Mouse (Mus musculus) kidney, adult 18-20 months (tissue): Measurements from ENCODE around the gene Tnfrsf13c.

Experiments
- DNase-seq: peaks from one replicate; pipeline ENCODE4 v3.0.0; 2021

Tnfrsf13c gene

DNA sequence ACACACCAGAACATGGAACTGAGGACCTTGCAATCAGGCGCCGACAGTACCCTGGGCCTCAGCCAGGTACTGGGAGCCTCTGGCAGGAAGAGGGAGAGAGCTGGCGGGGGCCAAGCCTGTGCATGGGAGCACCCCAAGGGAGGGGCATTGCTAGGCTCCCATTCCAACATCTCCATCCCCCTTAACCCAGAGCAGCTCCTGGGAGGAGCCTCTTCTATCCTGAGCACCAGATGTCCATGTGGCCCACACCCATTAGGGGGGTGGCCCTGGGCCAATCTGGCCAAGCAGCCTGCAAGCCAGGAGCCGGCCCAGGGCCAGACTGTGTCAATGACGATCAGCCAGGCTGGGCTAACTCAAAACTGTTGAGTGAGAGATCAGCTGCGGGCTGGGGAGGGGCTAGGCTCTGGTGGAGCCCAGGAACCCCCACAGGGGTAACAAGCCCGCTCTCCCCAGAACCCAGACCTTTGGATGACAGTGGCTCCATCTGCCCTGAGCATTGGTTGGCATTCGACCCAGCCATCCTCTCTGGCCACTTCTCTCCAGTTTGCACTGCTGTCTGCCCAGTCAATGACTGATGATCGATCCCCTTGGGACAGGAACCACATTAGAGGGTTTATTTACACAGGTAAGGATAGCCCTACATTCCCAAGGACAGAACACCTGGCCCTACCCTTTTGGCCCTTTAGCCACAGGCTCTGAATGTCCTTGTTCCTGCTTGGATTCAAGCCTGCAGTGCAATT lies 17.6 kb downstream of the Tnfrsf13c start:
- no peak for DNase-seq

DNA sequence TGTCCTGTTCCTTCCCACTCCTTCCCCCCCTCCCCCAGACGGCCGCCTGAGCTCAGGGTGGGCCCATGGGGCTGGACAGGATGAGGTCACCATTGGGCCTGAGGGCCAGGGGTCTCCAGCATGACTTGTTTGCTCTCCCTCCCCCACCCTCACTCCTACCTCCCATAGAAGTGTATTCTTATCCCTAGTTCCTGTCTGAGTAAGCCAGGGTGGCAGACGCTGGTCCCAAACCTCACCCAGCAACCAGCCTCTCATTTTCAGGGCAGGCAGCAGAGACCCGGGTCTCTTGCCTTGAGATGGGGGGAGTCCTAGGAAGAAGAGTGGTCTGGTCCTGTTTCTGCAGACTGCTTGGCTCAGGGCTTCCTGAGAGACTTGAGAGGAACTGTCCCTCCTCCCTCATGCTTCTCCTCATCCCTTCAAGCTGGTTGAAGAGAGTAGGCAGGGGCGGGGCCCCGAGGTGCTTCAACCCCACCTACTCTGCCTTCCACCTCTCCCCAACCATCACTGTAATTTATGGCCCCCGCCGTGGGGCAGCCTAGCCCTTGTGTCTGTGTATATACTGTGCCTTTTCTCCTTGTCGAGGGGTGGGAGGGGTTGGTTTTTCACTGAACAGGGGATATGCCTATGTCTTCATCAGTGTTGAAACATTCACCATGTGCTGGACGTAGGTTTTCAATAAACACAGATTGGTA lies 19.3 kb downstream of the Tnfrsf13c start:
- no peak for DNase-seq

DNA sequence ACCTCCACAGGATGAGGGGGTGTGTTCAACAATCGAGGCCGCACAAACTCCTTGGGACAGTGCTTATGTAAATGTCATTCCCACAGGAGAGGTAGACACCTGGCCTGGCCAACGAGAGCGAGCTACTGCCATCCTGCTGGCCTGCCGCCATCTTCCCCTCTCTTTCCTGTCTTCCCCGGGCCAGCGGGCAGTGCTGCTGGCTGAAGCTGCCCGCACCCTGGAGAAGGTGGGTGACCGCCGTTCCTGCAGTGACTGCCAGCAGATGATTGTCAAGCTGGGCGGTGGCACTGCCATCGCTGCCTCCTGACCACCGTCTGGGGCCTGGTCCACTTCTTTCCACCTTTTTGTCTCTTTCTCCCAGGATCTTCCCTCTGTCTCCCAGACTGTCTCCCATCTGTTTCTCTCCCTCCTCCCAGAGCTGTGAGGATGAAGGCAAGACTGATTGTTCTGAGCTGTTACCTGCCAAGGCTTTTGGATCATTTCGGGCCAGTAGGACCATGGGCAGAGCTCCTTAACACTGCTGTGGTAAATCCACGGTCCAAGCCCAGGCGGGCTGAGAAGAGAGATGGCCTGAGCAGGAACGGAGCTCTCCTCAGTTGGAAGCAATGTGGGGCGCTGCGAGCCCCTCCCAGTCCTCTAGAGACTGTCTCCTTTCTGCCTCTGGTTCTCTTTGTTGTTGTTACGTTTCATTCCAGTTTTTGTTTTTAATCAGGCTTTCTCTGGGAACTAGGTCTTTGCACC lies 20.4 kb downstream of the Tnfrsf13c start:
- no peak for DNase-seq

DNA sequence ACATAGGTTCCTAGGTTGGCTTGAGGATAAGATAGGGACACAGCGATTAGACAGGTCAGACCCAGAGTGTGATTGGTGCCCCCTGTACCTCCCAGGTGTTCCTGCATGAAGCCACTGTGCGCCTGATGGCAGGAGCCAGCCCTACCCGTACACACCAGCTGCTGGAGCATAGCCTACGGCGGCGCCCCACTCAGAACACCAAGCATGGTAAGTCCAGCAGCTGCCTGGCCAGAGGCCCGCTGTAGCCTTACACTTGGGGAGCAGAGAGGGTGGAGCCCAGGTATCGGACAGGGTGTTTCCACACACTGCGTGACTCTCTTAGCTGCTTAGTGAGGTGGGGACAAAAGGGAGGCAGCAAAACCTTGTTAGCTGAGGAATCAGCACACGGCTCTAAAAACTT lies 21.1 kb downstream of the Tnfrsf13c start:
- no peak for DNase-seq

DNA sequence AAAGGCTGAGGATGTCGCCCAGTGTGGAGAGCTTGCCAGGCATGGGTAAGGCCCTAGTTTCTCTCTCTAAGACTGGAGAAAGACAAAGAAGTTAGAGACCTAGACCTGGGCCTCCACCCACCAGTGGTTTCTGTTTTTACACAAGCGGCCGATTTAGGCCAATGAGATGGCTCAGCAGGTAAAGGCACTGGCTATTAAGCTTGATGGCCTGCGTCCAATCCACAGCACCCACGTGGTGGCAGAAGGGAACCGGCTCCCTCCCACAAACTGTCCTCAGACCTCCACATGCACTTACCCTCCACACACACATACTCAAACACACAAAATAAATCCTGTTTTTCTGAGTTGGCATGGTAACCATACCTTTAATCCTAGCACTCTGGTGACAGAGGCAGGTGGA lies 22.1 kb downstream of the Tnfrsf13c start:
- no peak for DNase-seq

DNA sequence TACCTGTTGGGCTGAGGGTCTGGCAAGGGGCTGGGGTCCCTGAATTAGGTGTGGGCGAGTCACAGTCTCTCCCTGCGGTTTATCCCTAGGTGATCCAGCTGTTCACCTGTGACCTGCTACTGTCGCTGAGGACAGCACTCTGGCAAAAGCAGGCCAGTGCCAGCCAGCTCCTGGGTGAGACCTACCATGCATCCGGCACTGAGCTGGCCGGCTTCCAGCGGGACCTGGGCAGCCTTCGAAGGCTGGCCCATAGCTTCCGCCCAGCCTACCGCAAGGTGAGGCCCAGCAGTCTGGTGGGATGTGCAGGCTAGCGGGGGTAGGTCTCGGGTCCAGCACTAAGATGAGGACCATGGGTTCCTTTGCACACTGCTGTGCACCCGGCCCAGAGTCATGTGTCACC lies 24.6 kb downstream of the Tnfrsf13c start:
- no peak for DNase-seq

DNA sequence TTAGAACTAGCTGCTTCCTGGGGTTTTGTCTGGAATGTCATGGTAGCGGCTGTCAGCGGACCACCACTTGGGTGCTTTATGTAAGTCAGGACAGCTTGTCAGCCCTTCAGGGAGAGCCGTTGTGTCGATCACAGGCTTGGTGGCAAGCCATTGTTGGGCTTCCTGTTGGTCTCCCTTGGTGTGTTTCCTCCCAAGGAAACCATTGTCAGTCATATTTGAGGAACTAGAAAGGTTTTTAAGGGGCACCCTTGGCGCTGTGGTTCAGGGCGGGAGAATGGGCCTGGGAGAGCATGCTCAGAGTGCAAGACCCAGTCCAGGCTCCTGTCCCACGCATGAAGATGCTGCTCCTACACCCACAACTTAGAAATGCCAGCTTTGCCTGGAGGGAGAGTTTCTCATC lies 25.8 kb downstream of the Tnfrsf13c start:
- DNase-seq = no peak

DNA sequence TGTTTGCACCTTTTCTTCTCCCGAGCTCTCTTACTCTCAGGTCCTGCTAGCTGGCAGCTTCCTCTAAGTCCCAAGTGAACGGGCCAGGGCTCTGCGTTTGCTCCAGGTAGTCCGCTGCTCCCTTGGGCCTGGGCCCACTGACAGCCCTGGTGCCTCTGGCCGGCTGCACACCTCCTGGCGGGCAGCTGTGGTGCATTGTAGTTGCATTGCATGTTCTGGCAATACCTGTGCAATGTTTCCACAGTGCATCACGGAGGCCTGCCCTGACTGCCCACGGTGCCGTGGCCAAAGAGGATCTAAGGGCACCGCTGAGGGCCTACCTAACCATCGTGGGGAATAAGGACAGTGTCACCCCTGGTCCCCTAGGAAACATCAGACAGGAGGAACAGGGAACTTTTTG lies 26.2 kb downstream of the Tnfrsf13c start:
- DNase-seq = no peak

DNA sequence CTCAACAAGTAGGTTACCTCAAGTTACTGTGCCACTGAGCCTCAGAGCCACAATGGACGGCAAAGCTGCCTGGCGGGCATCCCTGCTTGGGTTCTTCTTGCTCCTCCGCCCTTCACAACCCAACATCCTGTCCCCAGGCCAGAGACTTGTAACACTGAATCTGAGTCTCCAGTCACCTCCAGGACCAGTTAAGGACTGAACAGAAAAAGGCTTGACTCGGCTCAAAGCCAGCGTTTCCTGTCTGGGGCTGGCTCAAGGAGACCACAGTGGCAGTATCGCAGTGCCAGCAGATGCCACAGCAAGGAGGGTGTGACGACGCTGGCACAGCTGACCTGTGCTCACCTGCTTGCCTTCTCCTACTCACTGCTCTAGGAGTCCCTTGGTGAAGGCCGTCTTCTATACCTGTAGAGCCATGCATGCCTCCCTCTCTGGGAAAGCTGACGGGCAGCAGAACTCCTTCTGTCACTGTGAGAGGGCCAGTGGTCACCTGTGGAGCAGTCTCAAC lies 26.9 kb downstream of the Tnfrsf13c start:
- no peak for DNase-seq

DNA sequence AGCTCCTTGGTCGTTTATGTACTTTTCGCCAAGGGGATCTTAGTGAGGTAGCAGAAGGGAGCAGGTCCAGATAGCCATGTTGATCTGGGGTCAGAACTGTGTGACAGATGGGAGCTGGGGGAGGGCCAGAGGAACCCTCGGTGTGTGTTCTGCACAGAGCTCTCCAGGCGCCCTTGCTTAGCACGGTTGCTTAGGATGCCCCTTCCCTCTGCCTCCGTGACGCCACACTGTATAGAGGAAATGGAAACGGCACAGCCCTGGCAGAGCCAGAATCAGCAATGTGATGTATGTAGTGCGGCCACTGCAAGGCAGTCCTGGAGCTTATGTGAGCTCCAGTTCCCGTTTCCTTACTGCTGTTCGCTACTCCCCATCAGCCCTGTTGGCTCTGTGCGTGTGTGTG lies 27.9 kb downstream of the Tnfrsf13c start:
- DNase-seq = no peak

DNA sequence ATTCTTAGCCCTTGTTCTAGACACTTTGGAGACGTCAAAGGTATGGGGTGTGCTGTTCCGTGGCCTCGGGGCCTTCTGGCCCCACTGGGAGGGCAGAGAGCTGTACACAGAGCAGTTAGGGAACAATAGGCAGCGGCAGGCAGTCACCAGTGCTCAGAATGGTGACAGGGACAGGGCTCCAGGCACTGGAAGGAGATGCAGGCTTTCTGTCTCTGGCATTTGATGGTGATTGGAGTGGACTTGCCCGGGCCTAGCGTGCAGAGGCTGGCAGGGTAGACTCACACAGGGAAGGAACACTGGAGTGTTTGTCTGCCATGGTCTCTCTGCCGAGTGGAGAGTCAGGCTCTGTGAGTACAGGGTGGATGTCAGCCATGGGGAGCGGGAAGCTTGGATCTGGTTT lies 31.6 kb downstream of the Tnfrsf13c start:
- no peak for DNase-seq

DNA sequence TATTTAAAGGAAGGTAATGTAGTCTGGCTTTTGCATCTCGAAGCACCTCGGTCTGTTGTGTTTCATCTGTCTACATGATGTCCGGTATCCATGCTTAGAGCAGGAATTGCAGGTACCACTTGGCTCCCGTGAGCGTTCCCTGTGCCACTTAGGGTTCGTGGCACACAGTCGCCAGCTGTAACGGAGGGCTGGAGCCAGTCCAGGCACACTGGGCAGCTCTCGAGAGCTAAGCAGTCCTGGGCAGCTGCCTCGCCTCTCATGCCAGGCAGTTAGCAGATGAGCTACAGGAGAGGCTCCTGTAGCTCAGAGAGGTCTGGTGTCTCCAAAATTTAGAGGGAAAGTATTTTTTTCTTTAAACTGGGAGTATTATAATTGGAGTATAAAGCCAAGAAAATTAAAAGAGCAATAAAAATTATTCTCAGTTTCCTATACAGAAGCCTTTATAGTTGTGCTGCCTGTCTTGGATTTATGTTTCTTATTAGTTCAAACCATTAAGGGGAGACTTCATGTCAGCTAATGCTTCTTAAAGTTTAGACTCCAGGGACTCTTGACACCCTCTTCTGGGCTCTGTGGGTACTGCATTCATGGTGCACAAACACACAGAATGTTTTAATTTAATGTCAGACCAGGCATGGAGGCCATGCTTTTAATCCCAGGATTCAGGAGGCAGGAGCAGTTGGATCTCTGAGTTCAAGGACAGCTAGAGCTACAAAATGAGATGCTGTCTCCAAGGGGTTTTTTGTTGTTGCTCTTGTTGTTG lies 35.5 kb downstream of the Tnfrsf13c start:
- DNase-seq = peak; percentile 46

DNA sequence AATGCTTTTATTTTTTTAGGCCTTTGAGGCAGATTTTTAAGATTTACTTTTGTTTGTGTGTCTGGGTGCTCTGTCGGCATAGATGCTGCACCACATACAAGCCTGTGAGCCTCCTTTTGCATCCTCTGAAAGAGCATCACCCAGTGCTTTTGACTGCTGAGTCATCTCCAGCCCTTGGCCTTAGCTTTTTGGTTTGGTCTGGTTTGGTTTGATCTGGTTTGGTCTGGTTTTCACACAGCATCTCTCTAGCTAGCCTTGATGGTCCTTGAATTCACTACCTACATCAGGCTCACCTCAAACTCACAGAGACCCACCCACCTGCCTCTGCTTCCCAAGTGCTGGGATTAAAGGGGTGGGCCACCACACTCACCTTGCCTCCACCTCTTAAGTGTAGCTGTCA lies 36.2 kb downstream of the Tnfrsf13c start:
- no peak for DNase-seq

DNA sequence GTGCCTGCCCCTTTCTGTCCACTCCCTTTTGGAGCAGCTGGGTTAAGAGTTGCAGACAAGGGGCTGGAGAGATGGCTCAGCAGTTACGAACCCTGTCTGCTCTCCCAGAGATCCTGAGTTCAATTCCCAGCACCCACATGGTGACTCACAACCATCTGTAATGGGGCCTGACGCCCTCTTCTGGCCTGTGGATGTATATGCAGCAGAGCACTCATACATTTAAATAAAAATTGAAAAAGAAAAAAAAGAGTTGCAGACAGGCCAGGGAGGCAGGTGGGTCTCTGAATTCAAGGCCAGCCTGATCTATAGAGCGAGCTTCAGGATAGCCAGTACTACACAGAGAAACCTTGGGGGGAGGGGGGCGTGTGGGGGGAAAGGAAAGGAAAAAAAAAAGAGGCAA lies 36.8 kb downstream of the Tnfrsf13c start:
- no peak for DNase-seq

DNA sequence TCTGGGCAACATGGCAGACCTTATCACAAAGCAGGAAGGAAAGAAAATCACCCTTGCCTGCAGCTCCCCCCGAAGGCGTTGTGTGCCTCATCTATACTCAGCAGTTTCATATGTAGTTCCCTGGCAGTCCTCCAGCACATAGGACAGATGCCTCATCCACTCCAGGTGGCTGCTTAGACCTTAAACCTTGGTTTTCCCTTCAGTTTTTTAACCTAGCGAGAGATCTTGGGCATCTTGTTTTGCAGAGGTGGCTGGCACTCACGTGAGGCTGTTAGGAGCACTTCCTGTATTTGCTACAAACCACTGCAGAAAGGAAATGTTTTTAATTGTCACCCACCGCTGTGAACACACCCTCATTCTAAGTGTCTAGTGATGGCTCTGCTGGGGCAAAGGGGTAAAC lies 37.2 kb downstream of the Tnfrsf13c start:
- no peak for DNase-seq

DNA sequence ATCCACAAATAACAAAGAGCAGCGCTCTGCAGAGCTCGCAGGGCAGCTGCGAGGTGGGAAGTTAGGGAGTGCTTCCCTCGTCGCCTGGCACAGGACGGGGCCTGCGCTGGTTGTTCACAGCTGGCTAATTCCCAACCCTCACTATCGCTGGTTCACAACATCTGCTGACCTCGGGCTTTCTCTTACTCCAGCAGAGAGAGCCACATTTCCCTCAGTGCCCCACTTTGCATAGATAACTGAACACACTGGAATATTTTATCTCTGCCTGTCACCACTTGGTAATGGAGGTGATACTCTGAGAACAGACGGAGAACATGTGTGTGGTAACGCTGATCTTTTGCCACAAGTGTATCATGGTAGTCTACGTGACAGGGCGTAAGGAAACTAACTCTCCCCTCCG lies 38.0 kb downstream of the Tnfrsf13c start:
- no peak for DNase-seq

DNA sequence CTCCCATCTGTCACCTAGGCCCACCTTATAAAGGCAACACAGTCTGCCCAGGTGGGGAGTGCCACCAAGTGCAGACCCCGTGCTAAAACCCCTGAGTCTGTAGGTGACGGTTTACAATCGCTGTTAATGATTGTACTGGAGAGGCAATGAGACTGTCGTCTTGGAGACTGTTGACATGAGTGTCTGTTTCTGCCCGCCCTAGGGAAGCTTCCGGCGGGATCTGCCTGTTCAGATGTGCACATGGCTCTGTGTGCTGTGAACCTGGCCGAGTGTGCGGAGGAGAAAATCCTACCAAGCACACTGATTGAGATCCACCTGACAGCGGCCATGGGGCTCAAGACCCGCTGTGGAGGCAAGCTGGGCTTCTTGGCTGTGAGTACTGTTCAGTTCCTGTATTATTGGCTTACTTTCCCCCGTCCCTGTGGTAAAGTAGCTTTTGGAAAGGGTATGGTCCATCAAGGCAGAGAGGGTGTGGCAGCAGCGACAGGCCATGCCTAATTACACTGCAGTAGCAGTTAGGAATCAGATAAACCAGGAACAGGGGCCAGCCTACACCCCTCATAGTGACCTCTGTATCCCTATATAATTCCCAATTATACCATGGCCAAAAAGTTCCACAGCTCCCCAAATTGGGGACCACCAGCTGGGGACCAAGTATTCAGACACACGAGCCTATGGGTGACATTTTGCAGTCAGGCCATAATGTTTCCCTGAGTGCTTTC lies 38.9 kb downstream of the Tnfrsf13c start:
- DNase-seq = no peak

DNA sequence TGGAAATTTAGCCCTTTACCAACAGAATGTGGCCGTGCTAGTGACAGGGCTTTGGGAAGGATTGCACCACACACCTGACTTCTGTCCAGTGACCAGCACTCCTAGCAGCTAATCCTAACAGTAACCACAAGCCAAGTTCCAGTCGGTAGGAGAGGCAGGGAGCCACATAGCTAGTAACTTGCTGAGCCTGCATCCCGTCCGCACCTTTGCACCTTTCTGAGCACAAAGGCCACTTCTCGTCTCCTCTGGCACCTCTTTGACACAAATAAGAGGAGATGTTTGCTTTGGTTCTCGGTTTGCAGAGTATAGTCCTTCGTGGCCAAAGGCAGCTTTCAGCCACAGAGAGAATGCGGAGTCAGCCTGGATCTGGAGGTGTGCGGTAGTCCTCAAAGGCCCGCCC lies 39.5 kb downstream of the Tnfrsf13c start:
- DNase-seq = peak; percentile 67

DNA sequence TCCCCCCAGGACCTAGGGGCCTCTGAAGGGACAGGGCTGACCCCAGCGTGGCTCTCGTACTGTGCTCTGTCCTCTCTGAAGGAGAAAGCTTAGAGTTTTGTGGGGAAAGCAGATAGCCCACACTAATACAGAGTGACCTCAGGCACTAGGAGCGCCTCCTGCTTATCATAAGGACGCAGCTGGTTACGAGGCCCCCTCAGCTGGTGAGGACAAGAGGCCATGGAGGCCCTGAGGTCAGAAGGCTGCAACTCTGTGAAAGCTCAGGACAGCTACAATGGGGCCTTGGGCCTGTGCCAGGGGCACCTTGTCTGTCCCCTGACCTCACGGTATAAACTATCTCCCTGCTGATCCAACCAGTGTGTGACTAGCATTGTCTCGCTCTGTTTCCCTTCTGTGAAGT lies 40.0 kb downstream of the Tnfrsf13c start:
- DNase-seq = peak; percentile 64

DNA sequence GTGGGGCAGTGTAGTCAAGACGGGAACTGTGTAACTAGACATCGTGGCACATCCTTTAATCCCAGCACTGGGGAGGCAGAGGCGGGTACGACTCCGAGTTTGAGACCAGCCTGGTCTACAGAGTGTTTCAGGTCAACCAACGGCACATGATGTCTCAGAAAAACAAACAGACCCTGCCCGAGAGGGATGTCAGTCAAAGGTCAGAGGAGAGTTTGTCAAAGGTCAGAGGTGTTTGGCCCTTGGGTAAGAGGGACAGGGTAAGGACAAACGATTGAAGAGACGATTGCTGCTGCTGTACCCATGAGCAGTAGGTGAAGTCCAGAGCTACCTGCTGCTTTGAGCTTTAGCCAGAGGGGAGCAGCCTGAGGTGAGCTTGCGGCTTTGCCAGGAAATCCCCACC lies 40.6 kb downstream of the Tnfrsf13c start:
- no peak for DNase-seq

DNA sequence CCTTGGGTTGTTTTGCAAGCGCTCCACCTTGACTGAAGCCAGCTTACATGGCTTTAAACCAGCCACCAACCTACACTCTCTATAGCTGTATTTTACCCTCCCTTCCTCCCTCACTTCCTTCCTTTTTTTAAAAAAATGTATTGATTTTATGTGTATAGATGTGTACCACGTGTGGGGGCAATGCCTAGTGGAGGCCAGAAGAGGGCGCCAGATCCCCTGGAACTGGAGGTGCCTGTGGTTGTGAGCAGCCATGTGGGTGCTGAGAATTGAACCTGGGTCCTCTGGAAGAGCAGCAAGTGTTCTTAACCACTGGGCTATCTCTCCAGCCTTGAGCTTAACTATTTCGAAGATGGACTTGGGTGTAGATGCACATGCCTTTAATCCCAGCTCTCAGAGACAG lies 41.9 kb downstream of the Tnfrsf13c start:
- DNase-seq = no peak

DNA sequence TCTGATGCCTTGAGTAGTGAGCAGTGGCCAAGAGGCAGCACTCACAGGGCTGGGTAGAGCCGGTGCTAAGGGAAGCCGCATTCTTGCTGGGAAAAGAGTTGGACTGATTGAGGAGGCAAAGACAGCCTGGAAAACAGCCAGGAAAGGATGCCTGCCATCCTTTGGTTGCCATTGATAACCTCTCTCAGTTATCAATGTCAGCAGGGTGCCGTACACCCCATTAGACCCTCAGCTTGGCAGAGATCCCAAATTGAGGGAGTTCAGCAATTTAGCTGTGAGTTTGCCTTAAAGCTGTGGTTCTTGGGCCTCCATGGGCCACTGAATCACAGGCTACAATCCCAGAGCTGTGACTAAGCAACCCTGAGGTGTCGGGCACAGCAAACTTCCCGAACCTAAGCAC lies 43.0 kb downstream of the Tnfrsf13c start:
- DNase-seq = no peak
